Mouse (Mus musculus): ENCODE data around the gene Gstcd.

GRCm38 (mm10) chr3:133111741-133112140 lies 19.9 kb upstream of the Gstcd start:
- no peak; the same call in 1 of the 2 replicates for TF ChIP-seq CTCF (IDR thresholded peaks at IDR 0.05; ENCODE audit: low read depth, low read length)
- no peak for TF ChIP-seq GATA1 (IDR thresholded peaks at IDR 0.05; ENCODE audit: borderline replicate concordance, low read length)
- no peak for TF ChIP-seq POLR2AphosphoS5 (IDR thresholded peaks at IDR 0.05; ENCODE audit: insufficient replicate concordance, low read depth, low read length)

All from G1E (cell line).